Mouse (Mus musculus): Measurements from ENCODE around the gene Gpr157.
A peak's percentile ranks its signal among the peaks of the same experiment; 100 is the strongest.

GRCm38 (mm10) chr4:150151045-150151444, 63.9 kb downstream of the Gpr157 start:
- TF ChIP-seq CTCF (IDR thresholded peaks at IDR 0.05), result peak; percentile 10; the same call in 1 of the 2 replicates
- no peak for TF ChIP-seq EP300 (IDR thresholded peaks at IDR 0.05)

Measured in lung, postnatal 0 days (tissue).